Mouse (Mus musculus) left cerebral cortex, postnatal 25 days (tissue): ENCODE measurements at regions not wholly inside any gene's neighbourhood (a gene's known extent, or its start where the extent isn't known, plus 50 kb on each side); places are given as distances from the start of the nearest gene placed in this dataset.
A peak's percentile ranks its signal among the peaks of the same experiment; 100 is the strongest.
"Not testable (repeated sequence)": the region's sequence is repeated elsewhere in the genome, so short reads cannot be mapped to it uniquely, and the experiment has no call there.

Source experiments
- DNase-seq, 2 experiments: peaks; one replicate each; pipeline ENCODE4 v3.0.0; 2022; ENCODE audit warnings: low spot score in 2 of 2, mixed read lengths in 1 of 2
- intact Hi-C: fragments of 180-260 bp; cut with DNase I; formaldehyde crosslinking; loops from one replicate; pipeline ENCODE4 v1.15.1; 2025

DNA sequence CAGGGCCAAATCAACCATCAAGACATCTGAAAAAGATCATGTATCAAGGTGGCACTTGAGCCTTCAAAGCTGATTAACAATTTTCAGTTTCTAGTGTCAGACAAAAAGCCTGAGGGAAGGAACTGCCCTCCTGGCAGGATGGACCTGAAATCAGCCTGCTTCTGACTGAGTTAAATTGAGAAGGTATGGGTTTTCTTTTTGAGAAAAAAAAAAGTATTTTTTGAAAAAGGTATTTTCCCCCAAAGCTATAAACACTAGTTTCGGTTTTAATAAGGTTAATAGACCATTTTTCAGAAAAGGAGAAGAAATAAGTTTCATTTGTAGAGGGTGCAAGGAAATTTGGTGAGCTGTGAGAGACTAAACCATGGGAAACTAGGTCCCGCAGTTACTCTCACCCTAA lies 124.6 kb upstream of the Mrpl21 start:
- DNase-seq, intact Hi-C loops: not testable (repeated sequence)

DNA sequence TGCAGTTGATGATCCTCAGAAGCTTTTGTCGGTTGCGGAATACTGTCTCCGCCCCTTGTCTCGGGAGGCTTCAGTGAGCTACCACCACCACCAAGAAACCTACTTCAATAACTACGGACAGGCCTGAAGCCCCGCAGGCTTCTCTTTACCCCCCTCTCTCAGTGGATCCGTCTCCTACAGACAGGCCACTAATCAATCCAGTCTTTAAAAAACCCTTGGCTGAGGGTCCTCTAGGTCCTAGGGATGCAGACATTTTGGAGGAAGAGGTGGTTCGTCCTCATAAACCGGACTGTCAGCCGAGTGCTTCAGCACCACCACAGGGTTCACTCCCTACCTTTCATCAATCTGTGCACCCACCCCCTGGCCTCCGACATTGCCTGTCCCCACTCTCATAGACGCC lies 123.4 kb upstream of the Mrpl21 start:
- DNase-seq: no peak
- intact Hi-C loops: no loop called here

GRCm38 (mm10) chr19:3167683-3168082 lies 115.0 kb upstream of the Mrpl21 start:
- intact Hi-C loops: no loop called here
- DNase-seq: no peak

DNA sequence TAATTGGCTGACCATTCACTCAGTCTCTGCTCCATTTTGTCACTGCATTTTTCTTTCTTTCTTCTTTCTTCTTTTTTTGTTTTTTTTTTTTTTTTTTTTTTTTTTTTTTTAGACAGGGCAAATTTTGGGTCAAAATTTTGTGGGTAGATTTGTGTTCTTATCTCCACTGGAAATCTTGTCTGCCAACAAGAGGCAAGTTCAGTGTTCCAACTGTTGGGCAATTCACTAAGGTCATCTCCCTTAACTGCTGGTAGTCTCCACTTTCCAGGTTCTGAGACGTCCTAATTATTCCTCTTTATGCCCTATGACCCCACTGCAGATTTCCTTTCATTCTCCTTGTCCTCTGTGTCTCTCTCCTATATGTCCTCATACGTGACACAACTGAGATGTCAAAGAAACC lies 100.1 kb upstream of the Mrpl21 start:
- no peak for DNase-seq
- intact Hi-C loops: no loop called here

DNA sequence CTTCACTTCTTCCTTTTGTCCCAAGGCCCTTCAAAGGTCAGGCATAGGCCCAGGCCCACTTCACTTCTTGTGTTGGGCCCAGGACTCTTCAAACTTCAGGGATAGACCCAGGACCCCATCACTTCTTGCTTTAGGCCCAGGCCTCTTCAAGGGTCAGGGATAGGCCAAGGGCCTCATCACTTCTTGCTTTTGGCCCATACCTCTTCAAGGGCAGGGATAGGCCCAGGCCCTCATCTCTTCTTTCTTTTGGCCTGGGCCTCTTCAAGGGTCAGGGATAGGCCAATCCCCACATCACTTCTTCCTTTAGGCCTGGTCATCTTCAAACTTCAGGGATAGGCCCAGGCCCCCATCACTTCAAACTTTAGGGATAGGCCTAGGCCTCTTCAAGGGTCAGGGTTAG lies 90.1 kb upstream of the Mrpl21 start:
- intact Hi-C loops: no loop called here
- no peak for DNase-seq

- DNase-seq, intact Hi-C loops: not testable (repeated sequence)
These were observed 78.2 kb upstream of the Mrpl21 start for GRCm38 (mm10) chr19:3204504-3204903.

GRCm38 (mm10) chr19:3205406-3205805 lies 77.3 kb upstream of the Mrpl21 start:
- intact Hi-C loops, DNase-seq: not testable (repeated sequence)

DNA sequence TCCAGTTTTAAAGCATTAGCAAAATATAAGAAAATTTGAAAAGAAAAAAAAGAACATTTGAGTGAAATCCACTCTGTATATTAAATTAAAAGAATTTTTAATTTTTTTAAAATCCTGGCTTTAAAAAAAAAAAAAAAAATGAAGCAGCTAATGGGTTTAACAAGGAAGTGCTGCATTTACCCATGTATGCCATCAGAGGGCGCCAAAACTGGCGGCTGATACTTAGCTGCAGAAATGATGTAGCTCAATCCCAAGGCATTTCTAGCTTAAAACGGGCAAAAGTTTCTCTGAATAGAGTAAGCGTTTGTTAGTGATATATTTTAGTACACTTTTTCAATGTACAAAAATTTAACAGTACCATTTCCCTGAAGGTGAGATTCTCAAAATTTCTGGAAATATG lies 74.4 kb upstream of the Mrpl21 start:
- peak; percentile 31 to 35 for DNase-seq

More for the DNA sequence above, 74.4 kb upstream of the Mrpl21 start:
- intact Hi-C loops: no loop called here
